ENCODE assay signal across 32 mouse cellular contexts in the genomic region with DNA sequence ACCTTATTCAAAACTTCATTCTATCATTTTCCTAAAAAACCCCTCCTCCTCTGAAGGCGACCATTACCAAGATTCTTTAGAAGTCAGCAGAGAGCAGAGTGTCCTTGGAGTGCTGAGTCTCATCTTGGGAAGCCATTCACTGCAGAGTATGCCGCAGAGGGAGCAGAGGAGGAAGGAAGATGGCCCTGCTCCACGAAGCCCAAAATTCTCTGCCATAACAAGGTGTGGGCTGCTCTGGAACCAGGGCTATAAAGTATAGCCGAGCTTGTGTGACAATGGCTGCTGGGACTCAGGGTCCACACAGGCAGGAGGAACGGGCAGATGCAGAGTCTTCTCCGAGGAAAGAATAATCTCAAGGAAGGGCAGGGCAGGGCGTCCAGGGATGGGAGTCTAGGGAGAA.
A peak's percentile ranks its signal among the peaks of the same experiment; 100 is the strongest.
DNase-seq lines count a peak whose midpoint lies in the region; ATAC-seq and TF ChIP-seq lines count a peak whose summit lies in the region.
"Had no signal": no experiment of that assay in that cellular context is flagged by ENCODE, and none has a peak within 500 bp of the region (broad histone marks: within the 10 kb centered on the region; RNA-seq: fewer than 3 reads in every experiment).

No protein-coding gene starts in this region.

- H3K27ac ChIP-seq in heart, adult 2 months: peak overlapping the region; percentile 86
- no peak overlapping the region for H3K27ac ChIP-seq in cortical plate, adult 2 months (ENCODE audit: insufficient read depth, low read length)
- H3K27ac ChIP-seq: embryonic facial prominence, embryonic 10.5 days; embryonic facial prominence, embryonic 13.5 days; forebrain, embryonic 12.5 days; heart, embryonic 15.5 days; hindbrain, embryonic 14.5 days; hindbrain, postnatal 0 days had no signal

- H3K9ac ChIP-seq in heart, adult 2 months (ENCODE audit: low read depth, low read length): peak overlapping the region; percentile 51
- H3K9ac ChIP-seq: embryonic facial prominence, embryonic 13.5 days; forebrain, embryonic 12.5 days; forebrain, postnatal 0 days; heart, embryonic 12.5 days; heart, embryonic 15.5 days; hindbrain, embryonic 14.5 days had no signal

- 0 out of 2 replicates have a peak overlapping the region, but pooled peaks have one; percentile 4 for H3K4me3 ChIP-seq in heart, adult 2 months
- H3K4me3 ChIP-seq in cortical plate, adult 2 months (ENCODE audit: insufficient read depth, low read length): 0 out of 2 replicates have a peak overlapping the region, but pooled peaks have one; percentile 1
- H3K4me3 ChIP-seq: embryonic facial prominence, embryonic 10.5 days; embryonic facial prominence, embryonic 13.5 days; erythroblast, embryonic 14.5 days; forebrain, embryonic 12.5 days; heart, embryonic 12.5 days; heart, embryonic 15.5 days had no signal

- H3K36me3 ChIP-seq in heart, adult 2 months (ENCODE audit: control insufficient read depth, insufficient read depth, low read length): peaks cover 17% of the 10 kb centered on the region
- H3K36me3 ChIP-seq: embryonic facial prominence, embryonic 10.5 days; embryonic facial prominence, embryonic 13.5 days; forebrain, embryonic 12.5 days; G1E; heart, embryonic 12.5 days; heart, embryonic 15.5 days had no signal

- 47% methylated on average over 7 of the region's 7 CpGs for WGBS in heart, adult 2 months

- peaks cover 26% of the 10 kb centered on the region for H3K4me1 ChIP-seq in heart, adult 2 months (ENCODE audit: control insufficient read depth, insufficient read depth, low read length)
- peaks cover 14% of the 10 kb centered on the region; the same call in 1 of the 2 replicates for H3K4me1 ChIP-seq in cortical plate, adult 2 months (ENCODE audit: control insufficient read depth, insufficient read depth, low read length)

- TF ChIP-seq EP300 in heart, adult 2 months (IDR thresholded peaks at IDR 0.05; ENCODE audit: insufficient read depth, low read depth, low read length): no peak

- ATAC-seq in frontal cortex, adult (ENCODE audit: low TSS enrichment): peak; percentile 55
- ATAC-seq: forebrain, postnatal 0 days; hindbrain, postnatal 0 days; inflammation-experienced regulatory T-cells, adult 6 months; intestine, embryonic 16.5 days; Patski had no signal

- TF ChIP-seq CTCF in heart, adult 2 months (IDR thresholded peaks at IDR 0.05): no peak
- TF ChIP-seq CTCF in cortical plate, adult 2 months (IDR thresholded peaks at IDR 0.05; ENCODE audit: extremely low read depth, insufficient read depth, low read length): no peak

- no peak for TF ChIP-seq POLR2A in heart, adult 2 months (IDR thresholded peaks at IDR 0.05; ENCODE audit: insufficient read depth, low read depth, low read length)
- TF ChIP-seq POLR2A in cortical plate, adult 2 months (IDR thresholded peaks at IDR 0.05; ENCODE audit: extremely low read depth, insufficient read depth, low read length): no peak

- H3K27me3 ChIP-seq in heart, adult 2 months (ENCODE audit: control insufficient read depth, insufficient read depth, low read length): no peaks in the 10 kb centered on the region
- H3K27me3 ChIP-seq: CH12.LX; embryonic facial prominence, embryonic 13.5 days; forebrain, embryonic 12.5 days; heart, embryonic 12.5 days; heart, embryonic 15.5 days; Patski had no signal

- intact Hi-C loops in heart, adult 2 months (cut with DNase I): loop anchor here (5.0 to 10.0 kb wide), 3 partner anchors 143 to 250 kb away; no protein-coding TSS in a partner anchor

- no peak for DNase-seq in frontal cortex, postnatal 14 days (ENCODE audit: low spot score in 2 of 2)
- DNase-seq in heart, adult 2 months: no peak
- no peak for DNase-seq in heart, adult 9 months (ENCODE audit: low spot score in 2 of 2)
- DNase-seq in brain, adult 2 months (ENCODE audit: low read depth, low spot score): peak; percentile 44
- no peak for DNase-seq in adrenal gland, adult 18-20 months (ENCODE audit: low spot score in 2 of 2)
- DNase-seq: adrenal gland, adult 2 months; adrenal gland, postnatal 14 days; B cell, adult 2 months; cerebellum, adult 2 months; cerebellum, adult 9-11 months; cerebellum, postnatal 25 days; embryo, embryonic 11 days; forebrain, postnatal 0 days; gastrocnemius, postnatal 25 days; heart, postnatal 14 days; heart, postnatal 4 days; kidney, adult 18-20 months had no signal

- peaks cover 7% of the 10 kb centered on the region for H3K79me2 ChIP-seq in heart, adult 2 months (replicated peaks; ENCODE audit: control insufficient read depth, insufficient read depth, low read length)
